Mouse (Mus musculus) layer of hippocampus, postnatal 14 days (tissue): ENCODE results near the gene Arhgef3. TPM values are rescaled to one million over a fixed set of nuclear protein-coding genes. Genes with fewer than 3 reads are reported as not detected.

Source experiments
- DNase-seq, 2 experiments: peaks; one replicate each; pipeline ENCODE4 v3.0.0; 2021 to 2022; ENCODE audit warnings: low spot score in 2 of 2, mixed read lengths in 1 of 2
- total RNA-seq, 2 experiments: library from RNA; stranded (reverse); gene quantifications; 2 replicates each; pipeline ENCODE4 v1.2.3; 2021

Gene Arhgef3
- total RNA-seq, 2 experiments from 2014 or later, result 53.9 to 55.8 TPM

DNA sequence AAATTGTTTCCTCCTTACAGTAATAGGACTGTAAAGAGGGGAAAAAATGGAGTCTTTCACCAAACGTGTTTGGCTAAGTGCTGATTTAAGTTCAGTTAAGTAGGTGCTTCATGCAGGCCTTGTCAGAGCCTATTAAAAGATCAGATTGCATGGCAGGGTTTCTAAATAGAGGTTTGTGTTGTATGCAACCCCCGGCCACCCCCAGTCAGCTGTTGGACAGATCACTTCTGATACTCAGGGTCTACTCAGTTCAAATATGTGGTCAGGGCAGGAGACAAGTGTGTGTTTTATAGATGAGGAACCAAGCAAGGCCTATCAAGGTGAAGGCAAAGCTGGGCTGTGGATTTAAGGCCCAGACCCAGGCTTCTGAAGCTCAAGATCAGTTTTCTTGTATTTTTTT is 44.1 kb downstream of the Arhgef3 start:
- DNase-seq, result no peak

DNA sequence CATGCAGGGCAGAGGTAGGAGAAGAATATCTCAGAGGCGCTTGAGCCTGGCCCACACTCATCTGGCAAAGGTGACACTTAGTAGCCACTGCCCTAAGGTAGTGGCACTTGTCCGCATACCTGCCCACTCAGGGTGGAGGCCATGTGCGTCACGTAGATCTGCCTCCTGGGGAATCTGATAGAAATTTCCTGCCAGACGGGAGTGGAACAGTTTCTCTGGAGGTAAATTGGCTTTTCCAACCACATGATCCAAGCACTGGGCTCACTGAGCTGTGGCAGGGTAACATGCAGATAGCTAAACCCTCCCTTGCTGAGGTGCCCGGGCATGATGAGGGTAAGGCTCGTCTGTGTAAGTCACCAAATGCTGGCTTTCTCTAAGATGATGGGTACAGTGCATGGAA is 46.1 kb downstream of the Arhgef3 start:
- no peak for DNase-seq

GRCm38 (mm10) chr14:27164639-27165038 is 49.9 kb downstream of the Arhgef3 start:
- DNase-seq, result no peak

DNA sequence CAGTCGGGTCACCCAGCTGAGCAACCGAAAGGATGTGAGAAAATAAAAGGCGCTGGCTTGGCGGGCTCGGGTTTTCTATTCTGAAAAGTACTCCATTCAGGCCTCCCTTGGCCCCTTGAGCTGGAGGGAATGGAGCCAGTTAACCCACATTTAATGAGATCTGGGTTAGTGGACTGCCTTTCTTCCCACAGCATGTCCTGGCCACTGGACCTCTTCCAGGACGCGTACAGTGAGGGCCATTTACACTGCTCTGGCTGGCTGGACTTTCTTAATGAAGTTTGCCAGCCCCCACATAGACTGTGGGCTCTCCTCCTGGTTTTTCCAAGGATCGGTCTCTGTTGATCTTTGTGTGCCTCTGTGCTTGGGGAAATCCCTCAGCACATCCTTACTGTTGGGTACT is 52.1 kb downstream of the Arhgef3 start:
- DNase-seq, result peak; percentile 56 to 86

GRCm38 (mm10) chr14:27167177-27167576 is 52.5 kb downstream of the Arhgef3 start:
- DNase-seq, result peak in 1 of 2 experiments; percentile 31

- DNase-seq, result no peak
Measured at GRCm38 (mm10) chr14:27168387-27168786, 53.7 kb downstream of the Arhgef3 start.

DNA sequence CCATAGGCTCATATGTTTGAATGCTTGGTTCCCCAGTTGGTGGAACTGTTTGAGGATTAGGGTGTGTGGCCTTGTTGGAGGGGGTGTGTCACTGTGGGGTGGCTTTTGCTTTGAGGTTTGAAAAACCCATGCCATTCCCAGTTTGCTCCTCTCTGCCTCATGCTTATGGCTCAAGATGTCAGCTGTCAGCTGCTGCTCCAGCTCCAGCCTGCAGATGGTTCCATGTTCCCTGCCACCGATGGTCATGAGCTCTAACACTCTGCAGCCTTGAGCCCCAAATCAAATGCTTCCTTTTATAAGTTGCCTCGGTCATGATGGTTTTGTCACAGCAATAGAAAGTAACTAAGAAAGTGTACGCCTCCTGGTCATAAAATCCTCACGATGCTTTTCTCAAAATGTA is 54.6 kb downstream of the Arhgef3 start:
- no peak for DNase-seq

DNA sequence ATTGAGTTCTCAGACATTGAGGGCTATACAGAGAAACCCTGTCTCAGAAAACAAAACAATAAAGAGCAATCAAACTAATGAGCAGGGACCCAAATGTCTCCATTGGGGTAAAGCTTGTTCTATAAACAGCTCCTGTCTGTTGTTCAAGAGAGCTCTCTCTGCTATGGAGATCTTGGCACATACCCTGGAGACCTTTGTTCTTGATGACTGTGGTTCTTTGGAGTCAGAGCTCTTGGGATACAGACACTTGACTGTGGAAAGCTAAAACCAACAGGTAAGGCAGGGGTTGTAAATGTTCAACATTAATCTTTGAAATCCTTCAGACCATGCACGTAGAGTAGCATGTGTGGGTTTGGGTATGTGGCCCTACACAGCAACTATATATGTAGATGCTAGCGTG is 55.7 kb downstream of the Arhgef3 start:
- no peak for DNase-seq

GRCm38 (mm10) chr14:27171175-27171830 is 56.6 kb downstream of the Arhgef3 start:
- DNase-seq, result no peak

DNA sequence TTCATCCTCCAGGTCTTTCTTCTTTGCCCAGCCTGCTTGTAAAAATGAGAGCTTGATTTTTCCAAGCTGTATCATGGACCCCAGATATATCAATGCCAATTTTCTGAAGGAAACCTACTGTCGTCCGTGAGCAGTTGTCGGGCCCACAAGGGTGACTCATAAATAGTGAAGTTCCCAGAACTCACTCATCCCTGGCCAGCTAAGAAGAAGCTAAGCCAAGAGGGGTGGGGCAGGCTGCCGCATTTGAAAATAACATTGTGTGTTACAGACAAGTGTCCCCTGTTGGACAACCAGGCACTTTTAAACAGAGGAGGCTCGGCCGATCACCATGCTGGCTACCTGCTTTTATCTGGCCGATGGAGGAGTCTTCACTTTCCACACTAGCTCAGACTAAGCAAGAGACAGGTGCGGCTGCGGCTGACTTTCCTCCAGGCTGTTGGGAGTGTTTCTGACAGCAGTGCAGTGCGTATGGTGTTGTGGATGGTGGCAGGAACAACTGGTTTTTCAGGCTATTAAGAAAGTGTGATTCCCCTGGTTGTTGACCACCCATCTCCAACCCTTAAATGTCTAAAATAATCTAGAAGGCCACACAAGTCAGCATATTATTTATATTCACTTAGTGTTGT is 58.6 kb downstream of the Arhgef3 start:
- no peak for DNase-seq

GRCm38 (mm10) chr14:27174188-27174786 is 59.6 kb downstream of the Arhgef3 start:
- no peak for DNase-seq

DNA sequence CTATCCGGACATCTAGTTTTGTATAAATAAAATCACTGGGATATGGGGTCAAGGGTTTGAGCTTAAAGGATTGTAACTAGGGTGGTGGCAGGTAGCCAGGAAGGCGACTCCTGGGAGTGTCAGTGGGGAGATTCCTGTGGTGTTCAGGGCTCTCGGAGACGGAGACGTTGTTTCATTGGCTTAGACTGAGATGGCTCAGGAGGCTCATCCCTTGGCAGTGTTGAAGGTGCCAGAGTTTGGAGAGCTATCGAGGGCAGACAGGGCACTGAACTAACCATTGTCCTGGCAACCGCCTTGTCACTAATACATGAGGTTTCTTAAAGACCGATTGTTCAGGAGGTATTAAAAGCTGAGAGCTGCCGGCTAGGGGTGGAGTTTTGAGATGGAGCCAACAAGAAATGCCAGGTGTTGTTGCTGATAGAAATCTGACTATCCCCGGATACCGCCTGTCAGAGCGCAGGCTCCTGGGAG is 60.2 kb downstream of the Arhgef3 start:
- DNase-seq, result no peak

DNA sequence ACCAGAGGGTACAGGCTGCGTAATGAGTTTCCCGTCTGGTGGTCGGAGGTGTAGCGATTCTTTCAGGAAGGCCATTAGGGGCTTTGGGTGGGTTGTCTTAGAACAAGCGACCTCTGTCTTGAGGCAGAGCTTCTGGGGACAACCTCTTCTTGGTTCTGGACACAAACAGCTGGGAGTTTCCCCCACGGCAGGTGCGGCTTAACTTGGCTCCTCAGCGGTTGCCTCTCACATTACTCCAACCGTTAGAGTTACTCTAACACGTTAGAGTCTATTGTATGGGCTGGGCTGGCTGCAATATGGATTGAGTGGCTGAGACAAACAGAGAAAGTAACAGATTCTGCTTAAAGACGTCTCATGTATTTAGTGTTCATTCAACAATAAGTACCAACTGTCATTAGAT is 60.6 kb downstream of the Arhgef3 start:
- DNase-seq, result no peak

DNA sequence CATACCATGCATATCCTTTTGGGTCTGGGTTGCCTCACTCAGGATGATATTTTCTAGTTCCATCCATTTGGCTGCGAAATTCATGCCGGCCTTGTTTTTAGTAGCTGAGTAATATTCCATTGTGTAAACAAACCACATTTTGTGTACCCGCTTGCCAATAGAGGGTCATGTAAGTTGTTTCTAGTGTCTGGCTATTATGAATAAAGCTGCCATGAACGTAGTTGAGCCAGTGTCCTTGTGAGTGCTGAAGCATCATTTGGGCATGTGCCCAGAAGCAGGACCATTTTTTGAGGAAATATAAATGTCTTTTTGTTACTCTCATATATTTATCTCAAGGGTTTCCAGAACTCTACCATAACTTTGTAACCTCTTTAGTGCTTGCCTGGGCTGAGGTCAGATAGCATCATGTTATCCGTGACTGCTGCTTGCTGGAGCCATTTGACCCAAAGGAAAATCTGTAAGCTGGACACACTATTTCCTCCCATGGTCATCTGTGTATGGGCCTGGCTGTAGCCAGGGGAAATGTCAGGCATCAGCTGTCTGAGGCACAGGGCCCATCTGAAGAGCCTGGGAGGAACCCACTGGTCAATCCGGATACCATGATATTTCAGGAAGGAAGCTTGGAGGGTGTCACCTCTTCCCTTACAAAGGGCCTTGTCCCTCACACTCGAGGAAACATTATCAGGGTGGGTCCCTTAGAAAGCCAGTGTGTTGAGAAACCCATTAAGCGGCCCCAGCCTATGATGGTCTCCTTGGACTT is 63.3 kb downstream of the Arhgef3 start:
- no peak for DNase-seq

DNA sequence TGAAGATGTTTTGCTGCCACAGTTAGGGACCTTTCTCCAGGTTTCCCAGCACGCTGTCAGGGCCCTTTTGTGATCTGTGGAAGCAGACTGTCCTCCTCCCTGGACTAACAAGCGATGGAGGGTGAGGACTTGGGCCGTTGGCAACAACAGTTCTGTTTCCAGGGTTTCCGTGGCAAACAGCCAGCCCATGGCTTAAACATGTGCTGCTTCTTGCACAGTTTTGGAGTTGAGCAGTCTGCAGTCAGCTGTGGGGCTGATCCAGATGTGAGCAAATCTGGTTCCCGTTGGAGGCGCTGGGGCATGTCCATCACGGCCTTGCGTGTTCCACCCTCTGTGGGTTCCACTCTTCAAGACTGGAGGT is 63.8 kb downstream of the Arhgef3 start:
- DNase-seq, result no peak

DNA sequence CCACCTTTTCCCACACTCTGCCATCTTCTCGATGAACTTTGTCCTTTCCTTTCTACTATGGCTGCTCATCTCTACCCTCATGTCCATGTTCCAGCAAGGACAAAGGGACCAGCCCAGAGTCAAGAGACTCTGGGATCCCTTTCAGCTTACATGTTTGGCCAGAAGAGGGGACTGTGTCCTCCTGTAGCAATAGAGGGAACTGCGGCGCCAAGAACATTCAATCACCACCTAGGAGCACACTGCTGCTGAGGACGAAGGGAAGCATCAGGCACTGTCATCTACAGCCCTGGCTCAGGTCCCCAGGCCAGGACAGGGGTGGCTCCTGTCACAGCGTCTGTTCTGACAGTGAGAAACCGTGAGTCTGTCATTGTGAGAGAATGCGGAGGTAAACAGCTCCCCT is 65.1 kb downstream of the Arhgef3 start:
- DNase-seq, result no peak

DNA sequence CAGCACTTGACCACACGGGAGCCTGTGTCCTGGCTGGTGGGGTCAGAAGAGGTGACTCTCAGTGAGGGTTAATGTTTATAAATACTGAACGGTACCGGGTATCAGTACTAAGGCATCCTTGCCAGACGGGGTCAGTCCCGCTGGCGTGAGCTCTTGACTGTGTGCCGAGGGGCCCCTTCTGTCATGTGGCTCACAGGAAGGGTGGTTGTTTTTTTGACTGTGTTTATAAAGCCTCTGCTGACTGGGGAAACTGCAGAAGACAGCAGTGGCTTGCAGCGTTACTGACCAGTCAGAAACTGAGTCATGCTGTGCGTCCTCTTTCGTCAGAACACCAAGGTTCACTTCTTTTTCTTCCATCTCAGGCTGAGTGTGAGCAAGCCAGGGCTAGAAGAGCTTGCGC is 67.4 kb downstream of the Arhgef3 start:
- no peak for DNase-seq

DNA sequence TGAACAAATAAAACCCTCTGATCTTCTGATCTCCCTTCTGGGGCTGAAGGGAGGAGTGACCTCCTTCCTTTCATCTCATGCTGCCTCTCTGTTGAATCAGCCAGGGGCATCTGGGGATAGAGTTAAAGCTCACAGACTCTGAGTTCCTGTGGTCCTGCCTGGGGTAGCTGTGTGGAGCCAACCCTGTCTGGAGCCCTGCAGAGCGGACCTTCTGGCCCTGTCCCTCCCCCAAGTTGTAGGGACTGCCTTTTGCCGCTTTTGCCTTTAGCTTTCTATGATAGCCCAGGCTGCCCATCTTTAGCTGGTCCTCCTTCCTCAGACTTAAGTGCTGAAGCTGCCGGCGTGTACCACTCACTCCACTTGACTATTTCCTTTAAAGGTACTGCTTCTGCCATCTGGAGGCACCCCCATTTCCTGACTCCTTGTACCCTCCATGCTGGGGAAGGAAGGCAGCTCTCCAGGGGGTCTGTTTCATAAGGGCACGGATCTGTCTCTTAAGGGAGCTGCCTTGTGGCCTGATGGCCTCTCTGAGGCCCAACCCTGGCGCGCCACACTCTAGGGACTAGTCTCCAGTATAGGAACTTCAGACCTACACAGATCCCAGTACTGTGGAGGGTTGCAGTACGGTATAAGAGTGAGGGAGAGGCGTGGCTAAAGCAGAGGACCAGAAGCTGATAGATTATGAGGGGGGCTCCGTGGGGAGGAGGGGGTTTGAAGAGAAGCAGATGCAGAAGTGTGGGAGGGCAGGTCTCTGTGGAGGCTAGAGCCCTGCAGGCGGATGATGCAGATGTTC is 68.1 kb downstream of the Arhgef3 start:
- DNase-seq, result no peak

GRCm38 (mm10) chr14:27183501-27184230 is 69.0 kb downstream of the Arhgef3 start:
- peak; percentile 78 to 84 for DNase-seq

DNA sequence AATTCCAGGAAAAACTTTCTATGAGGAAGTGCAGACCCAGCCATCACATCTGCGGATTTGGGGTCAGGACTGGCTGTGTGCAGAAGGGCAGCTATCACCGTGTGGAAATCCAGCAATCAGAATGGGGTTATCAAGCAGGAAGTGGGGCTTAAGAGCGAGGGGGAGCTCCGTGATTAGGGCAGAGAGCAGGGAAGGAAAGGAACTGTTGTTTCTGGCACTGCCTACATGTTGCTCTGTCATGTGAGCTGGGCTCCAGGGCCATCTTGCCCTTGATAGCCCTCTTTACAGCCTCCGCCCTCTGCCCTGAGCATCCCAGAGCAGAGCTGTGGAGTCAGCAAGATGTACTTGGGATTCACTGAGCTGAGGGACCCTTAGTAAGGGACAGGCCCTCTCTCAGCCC is 71.2 kb downstream of the Arhgef3 start:
- no peak for DNase-seq
